Mouse (Mus musculus): ENCODE data around the gene Hist1h2ai. TPM values are rescaled to one million over a fixed set of nuclear protein-coding genes. Genes with fewer than 3 reads are reported as not detected.
"Not testable (repeated sequence)": the region's sequence is repeated elsewhere in the genome, so short reads cannot be mapped to it uniquely, and the experiment has no call there.

Gene Hist1h2ai
- total RNA-seq (2018; cell fraction: chromatin; rRNA removed), result 10 to 100 TPM in 8 of 26 experiments, 1 to 10 TPM in 5, not detected in 13; 4.0 to 22.3 (median 10.1) TPM
- total RNA-seq (2018; cell fraction: cytosol; rRNA removed), result 10 to 100 TPM in 19 of 26 experiments, 1 to 10 TPM in 7; 4.4 to 64.5 (median 19.2) TPM
- 10 to 100 TPM in 7 of 26 experiments, 1 to 10 TPM in 11, not detected in 8; 3.0 to 27.8 (median 7.8) TPM for total RNA-seq (2018; cell fraction: nucleus; rRNA removed)
- polyA plus RNA-seq (2018), result not detected in 3 replicates

DNA sequence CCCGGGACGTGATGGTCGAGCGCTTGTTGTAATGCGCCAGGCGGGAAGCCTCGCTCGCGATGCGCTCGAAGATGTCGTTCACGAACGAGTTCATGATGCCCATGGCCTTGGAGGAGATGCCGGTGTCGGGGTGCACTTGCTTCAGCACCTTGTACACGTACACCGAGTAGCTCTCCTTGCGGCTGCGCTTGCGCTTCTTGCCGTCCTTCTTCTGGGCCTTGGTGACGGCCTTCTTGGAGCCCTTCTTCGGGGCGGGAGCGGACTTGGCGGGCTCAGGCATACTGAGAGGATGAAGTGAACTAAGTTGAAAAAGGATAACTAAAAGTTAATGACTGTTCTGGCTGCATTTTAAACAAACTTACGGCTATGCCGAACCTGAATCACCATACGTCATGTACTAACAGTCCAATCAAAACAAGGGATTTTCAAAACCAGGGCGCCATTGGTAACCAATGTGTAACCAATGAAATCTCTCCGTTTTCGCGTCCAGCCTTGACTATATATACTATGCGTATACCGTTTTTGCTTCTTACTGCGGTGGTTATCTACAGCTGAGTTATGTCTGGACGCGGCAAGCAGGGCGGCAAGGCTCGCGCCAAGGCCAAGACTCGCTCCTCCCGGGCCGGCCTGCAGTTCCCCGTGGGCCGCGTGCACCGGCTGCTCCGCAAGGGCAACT is at the start of gene Hist1h2ai, which contains the start of gene Hist1h2bl:
Gene Hist1h2ai (plus strand): TSS at position 559 of the 676 bp plus-strand sequence.
Gene Hist1h2bl (minus strand): TSS at position 280 of the 676 bp plus-strand sequence.
- Histone ChIP-seq H3K27ac (peak within 1 kb of the TSS; percentile 86), H3K4me3 (ENCODE audit: inconsistent target) (peak within 1 kb of the TSS; percentile 29)
- H3K36me3 ChIP-seq (ENCODE audit: inconsistent target); H3K79me2 ChIP-seq (ENCODE audit: inconsistent target): not testable (repeated sequence)
- WGBS (ENCODE audit: missing documents), result 0% methylated on average over 15 of the region's 50 CpGs

DNA sequence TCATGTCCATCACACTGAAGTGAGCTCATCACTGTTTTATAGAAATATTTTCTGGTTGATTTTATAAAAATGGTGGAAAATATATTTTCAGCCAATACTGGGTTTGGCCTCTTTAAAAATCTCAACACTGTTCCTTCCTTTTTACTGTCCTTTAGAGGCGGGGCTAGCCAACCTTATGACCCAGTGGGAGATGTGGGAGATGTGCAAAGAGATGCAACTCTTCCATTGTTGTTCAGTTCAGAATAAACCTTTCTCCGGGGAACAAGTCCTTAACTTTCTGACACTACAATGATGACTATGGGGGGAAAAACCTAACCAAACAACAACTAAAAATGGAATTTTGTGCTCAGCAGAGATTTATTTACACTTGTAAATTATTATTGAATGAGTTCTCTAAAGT is 38.9 kb upstream of the Hist1h2ai start, which contains the start of gene Olfr1360:
Gene Olfr1360 (minus strand): TSS at position 101 of the 400 bp plus-strand sequence.
- no peak within 1 kb of the TSS for H3K27ac ChIP-seq
- no peaks in the 10 kb centered on the region for H3K36me3 ChIP-seq (ENCODE audit: inconsistent target)
- 76% methylated on average over 2 of the region's 2 CpGs for WGBS (ENCODE audit: missing documents)
- H3K79me2 ChIP-seq (ENCODE audit: inconsistent target), result no peaks in the 10 kb centered on the region
- no peak within 1 kb of the TSS for H3K4me3 ChIP-seq (ENCODE audit: inconsistent target)

DNA sequence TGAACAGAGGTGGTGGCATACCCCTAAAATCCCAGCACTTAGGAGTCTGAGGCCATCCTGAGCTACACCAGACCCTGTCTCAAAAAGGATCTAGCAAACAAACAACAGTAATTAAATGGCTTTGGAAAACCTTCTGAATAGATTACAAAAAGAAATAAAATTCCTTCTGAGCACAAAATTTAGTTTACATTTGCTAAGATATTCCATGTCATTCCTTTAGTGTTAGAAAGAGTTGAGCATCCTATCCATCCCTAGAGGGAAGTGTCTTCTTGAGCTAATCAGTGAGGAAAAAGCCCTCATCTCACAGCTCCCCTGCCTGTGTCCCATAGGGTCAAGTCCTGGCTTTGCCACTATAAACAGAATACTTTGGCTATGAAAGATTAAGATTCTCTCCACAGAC is 18.4 kb upstream of the Hist1h2ai start, which contains the start of gene Olfr1359:
Gene Olfr1359 (plus strand): TSS at position 301 of the 400 bp plus-strand sequence.
- Histone ChIP-seq H3K27ac (no peak within 1 kb of the TSS), H3K4me3 (ENCODE audit: inconsistent target) (no peak within 1 kb of the TSS), H3K36me3 (ENCODE audit: inconsistent target) (no peaks in the 10 kb centered on the region), H3K79me2 (ENCODE audit: inconsistent target) (no peaks in the 10 kb centered on the region)

DNA sequence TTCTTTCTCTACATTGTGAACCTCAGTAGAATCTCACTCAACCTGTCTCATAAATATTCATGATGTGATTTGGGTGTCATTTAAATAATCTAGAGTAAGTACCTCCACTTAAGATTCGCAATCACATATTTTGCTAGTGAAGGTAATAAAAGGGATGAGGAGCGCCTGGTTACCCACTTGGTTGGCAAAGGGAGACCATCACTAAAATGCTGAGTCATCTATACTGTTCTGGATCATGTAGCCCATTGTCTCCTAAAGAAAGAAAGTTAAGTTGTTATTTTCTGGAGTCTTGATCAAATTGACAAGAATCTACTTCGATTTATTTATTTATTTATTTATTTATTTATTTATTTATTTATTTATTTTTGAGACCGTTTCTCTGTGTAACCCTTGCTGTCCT is 9.6 kb upstream of the Hist1h2ai start:
- WGBS (ENCODE audit: missing documents), result 82% methylated on average over 4 of the region's 4 CpGs
- Histone ChIP-seq H3K27ac (no peak overlapping the region), H3K4me3 (ENCODE audit: inconsistent target) (no peak overlapping the region), H3K79me2 (ENCODE audit: inconsistent target) (no peaks in the 10 kb centered on the region), H3K36me3 (ENCODE audit: inconsistent target) (no peaks in the 10 kb centered on the region)

DNA sequence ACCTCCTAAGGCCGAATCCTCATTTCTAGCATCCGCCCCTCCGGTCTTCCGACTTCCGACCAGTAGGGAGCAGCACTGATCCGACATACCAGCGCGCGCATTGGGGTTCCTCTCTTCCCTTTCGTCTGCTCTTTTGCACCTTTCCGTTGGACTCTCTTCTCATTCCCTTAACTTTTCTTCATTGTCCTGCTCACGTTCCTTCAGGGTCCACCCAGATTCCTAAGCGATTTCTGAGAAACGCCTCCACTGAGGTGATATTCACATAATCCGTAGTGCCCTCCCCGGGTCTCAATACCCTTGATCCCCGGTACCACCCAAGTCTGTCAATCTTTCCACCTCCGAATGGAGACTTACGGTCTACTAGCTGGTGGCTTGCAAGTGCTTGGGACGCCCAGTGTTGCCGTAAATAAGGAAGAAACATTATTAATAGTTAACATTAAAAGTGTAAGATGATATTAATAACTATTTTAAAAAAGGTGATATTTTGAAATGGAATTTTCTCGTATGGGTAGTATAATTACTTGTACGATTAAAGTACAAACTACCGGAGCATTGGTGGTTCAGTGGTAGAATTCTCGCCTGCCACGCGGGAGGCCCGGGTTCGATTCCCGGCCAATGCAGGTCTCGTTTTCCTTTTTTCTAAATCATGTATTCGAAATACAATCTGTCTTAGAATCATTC is 6.1 kb upstream of the Hist1h2ai start:
- H3K36me3 ChIP-seq (ENCODE audit: inconsistent target), result no peaks in the 10 kb centered on the region
- peak overlapping the region; percentile 87 for H3K4me3 ChIP-seq (ENCODE audit: inconsistent target)
- H3K79me2 ChIP-seq (ENCODE audit: inconsistent target), result no peaks in the 10 kb centered on the region
- 0% methylated on average over 32 of the region's 32 CpGs for WGBS (ENCODE audit: missing documents)
- 0 out of 2 replicates have a peak overlapping the region, but pooled peaks have one; percentile 24 for H3K27ac ChIP-seq

DNA sequence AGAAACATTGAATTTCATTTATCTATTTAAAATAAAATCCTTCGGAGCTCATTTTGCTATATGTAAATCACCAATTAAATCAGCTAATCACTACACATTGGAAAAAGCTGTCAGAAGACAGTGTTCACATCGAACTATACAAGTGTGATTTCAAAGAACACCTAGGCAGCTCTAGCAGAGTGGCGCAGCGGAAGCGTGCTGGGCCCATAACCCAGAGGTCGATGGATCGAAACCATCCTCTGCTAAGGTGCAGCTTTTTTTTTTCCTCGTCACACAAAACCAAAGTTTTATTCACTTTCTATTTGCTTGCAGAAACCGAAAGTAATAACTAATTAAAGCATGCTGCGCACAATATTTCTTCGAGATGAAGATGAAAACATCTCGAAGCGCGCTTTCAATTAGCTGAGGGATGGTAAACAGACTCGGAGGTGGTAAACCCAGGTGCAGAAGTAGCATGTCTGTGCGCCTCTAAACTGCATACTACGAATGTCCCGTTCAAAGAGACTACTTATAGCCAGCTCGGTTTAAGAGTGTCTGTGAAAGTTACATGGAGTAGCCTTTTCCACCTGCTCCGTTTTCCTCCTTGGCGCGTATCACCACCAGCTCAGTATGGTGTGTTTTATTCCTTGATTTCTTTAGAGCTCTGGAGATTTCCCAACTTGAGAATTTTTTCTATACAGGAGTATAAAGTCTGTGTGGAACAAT is 5.2 kb upstream of the Hist1h2ai start:
- H3K27ac ChIP-seq, result no peak overlapping the region
- H3K4me3 ChIP-seq (ENCODE audit: inconsistent target), result peak overlapping the region; percentile 87
- H3K36me3 ChIP-seq (ENCODE audit: inconsistent target), result no peaks in the 10 kb centered on the region
- 9% methylated on average over 22 of the region's 22 CpGs for whole genome bisulfite sequencing (ENCODE audit: missing documents)
- H3K79me2 ChIP-seq (ENCODE audit: inconsistent target), result no peaks in the 10 kb centered on the region

DNA sequence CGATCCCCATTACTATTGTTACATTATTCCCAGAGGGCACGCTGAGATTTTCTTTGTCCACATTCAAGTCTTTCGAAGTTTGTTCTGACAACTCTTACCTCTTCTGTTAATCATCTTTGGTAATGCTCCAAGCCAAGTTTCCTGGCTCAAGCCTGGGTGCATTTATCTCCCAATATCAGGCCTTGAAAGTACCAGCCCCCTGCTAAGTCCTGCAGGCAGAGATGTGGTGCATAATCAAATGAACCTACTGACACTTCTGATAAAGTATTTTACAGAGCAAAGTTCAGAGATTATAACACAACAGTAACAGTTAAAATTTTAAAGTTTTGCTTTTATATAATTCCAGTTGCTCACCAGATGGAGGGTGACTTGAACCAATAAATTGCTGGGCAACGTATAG is 4.5 kb upstream of the Hist1h2ai start:
- Histone ChIP-seq H3K27ac (no peak overlapping the region), H3K4me3 (ENCODE audit: inconsistent target) (no peak overlapping the region), H3K79me2 (ENCODE audit: inconsistent target) (no peaks in the 10 kb centered on the region), H3K36me3 (ENCODE audit: inconsistent target) (no peaks in the 10 kb centered on the region)
- 55% methylated on average over 4 of the region's 4 CpGs for WGBS (ENCODE audit: missing documents)

DNA sequence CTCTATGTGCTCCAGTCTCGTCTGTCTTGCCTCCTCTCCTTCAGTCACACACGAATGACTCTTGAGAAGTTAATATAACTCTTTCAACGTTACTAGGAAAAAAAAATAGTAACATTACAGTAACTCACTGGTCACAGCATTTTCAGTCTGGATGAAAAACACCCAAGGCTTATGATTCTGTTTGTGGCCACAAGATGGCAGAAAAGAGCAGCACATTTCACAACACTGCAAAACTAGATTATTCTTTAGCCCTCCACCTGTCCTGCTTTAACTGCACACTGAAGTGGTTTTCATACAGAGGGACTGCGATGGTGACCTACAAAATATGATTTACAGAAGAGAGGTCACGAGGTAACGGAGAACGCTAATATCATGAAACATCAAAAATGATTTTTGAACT is 1.5 kb upstream of the Hist1h2ai start:
- Histone ChIP-seq H3K27ac (peak overlapping the region; percentile 51), H3K36me3 (ENCODE audit: inconsistent target) (no peaks in the 10 kb centered on the region), H3K4me3 (ENCODE audit: inconsistent target) (peak overlapping the region; percentile 14; the same call in 1 of the 2 replicates), H3K79me2 (ENCODE audit: inconsistent target) (no peaks in the 10 kb centered on the region)
- 2% methylated on average over 7 of the region's 7 CpGs for WGBS (ENCODE audit: missing documents)

DNA sequence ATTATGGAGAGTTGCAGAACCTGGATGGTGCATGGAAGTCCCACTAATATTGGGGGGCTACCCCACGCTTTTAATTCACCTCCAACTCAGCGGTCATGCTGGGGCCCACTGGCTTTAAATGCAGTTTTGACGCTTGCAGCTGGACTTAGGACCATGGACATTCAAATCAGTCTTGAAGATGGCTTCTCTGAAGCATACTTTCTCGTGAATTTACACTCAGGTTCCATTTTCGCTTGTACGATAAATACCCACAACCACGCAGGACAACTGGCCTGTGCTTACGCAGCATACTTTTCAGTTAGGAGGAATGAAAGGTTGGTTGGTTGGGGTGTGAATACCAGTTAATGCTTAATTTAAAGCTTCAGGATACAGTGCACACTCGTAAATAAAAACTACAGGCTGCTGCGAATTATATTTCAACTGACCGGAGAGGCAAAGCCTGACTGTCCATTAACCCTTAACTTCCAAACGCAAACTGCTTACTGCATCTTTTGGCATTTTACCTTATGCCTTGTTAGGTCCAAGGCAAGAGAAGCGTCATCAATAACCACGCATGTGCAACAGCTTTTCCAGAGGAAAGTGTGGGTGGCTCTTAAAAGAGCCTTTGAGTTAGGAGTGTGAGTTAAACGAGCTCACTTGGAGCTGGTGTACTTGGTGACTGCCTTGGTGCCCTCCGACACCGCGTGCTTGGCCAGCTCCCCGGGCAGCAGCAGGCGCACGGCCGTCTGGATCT is 925 bp upstream of the Hist1h2ai start:
- WGBS (ENCODE audit: missing documents), result 3% methylated on average over 14 of the region's 22 CpGs
- Histone ChIP-seq H3K27ac (peak overlapping the region; percentile 51), H3K36me3 (ENCODE audit: inconsistent target) (no peaks in the 10 kb centered on the region), H3K4me3 (ENCODE audit: inconsistent target) (peak overlapping the region; percentile 14; the same call in 1 of the 2 replicates), H3K79me2 (ENCODE audit: inconsistent target) (no peaks in the 10 kb centered on the region)

DNA sequence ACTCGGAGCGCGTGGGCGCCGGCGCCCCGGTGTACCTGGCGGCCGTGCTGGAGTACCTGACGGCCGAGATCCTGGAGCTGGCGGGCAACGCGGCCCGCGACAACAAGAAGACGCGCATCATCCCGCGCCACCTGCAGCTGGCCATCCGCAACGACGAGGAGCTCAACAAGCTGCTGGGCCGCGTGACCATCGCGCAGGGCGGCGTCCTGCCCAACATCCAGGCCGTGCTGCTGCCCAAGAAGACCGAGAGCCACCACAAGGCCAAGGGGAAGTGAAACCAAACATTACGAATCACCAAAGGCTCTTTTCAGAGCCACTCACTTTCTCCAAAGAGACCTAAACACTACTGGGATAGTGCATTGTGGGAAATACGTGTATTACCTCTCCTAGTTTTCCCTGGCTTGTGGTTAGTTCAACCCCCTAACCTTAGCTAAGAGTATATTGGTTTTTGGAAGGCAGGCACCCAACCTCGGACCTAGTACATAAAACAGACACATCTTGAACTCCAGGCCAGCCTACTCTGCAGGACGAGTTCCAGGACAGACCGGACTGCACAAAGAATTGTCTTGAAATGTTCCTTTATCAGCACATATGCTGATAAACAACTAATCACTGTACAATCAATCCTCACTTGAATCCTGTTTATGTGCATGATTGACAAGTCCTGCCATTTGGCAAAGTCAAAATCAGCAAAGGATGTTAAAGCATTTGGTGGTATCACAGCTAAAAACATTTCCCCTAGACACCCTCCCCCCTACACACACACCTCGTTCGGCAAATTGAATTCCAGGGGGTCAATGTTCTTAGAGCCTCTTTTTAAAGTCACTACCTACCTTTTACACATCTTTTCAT is 544 bp downstream of the Hist1h2ai start:
- H3K79me2 ChIP-seq (ENCODE audit: inconsistent target); H3K36me3 ChIP-seq (ENCODE audit: inconsistent target): not testable (repeated sequence)
- peak overlapping the region; percentile 86 for H3K27ac ChIP-seq
- WGBS (ENCODE audit: missing documents), result 0% methylated on average over 4 of the region's 38 CpGs
- H3K4me3 ChIP-seq (ENCODE audit: inconsistent target), result peak overlapping the region; percentile 29

DNA sequence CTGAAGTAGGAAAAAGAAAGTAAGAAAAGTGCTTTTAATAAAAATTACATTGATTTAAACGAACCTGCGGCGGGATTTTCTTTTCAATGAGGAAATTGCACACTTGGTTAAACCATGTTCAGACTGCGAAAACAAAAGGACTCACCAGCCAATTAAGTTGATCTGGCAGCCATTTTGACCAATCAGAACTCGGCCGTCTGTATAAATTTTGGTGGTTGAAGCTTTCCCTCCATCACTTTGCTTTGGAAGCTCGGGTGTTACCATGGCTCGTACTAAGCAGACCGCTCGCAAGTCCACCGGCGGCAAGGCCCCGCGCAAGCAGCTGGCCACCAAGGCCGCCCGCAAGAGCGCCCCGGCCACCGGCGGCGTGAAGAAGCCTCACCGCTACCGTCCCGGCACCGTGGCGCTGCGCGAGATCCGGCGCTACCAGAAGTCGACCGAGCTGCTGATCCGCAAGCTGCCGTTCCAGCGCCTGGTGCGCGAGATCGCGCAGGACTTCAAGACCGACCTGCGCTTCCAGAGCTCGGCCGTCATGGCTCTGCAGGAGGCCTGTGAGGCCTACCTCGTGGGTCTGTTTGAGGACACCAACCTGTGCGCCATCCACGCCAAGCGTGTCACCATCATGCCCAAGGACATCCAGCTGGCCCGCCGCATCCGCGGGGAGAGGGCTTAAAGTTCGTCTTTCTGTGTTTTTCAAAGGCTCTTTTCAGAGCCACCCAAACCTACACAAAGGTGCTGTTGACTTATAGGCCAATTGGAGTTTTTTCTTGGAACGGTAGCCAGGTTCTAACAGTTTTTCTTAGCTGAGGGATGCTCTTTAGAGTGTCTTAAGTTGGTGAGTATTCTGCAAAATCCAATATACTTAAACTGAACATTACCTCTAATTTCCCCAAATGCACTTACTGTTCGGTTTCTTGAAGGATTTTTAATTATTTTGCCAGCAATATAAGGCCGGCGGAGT is 1.5 kb downstream of the Hist1h2ai start, which contains the start of gene Hist1h3h:
Gene Hist1h3h (plus strand): TSS at position 263 of the 961 bp plus-strand sequence.
- H3K36me3 ChIP-seq (ENCODE audit: inconsistent target); H3K79me2 ChIP-seq (ENCODE audit: inconsistent target): not testable (repeated sequence)
- Histone ChIP-seq H3K27ac (peak within 1 kb of the TSS; percentile 86), H3K4me3 (ENCODE audit: inconsistent target) (peak within 1 kb of the TSS; percentile 29)
- 9% methylated on average over 15 of the region's 56 CpGs for WGBS (ENCODE audit: missing documents)

DNA sequence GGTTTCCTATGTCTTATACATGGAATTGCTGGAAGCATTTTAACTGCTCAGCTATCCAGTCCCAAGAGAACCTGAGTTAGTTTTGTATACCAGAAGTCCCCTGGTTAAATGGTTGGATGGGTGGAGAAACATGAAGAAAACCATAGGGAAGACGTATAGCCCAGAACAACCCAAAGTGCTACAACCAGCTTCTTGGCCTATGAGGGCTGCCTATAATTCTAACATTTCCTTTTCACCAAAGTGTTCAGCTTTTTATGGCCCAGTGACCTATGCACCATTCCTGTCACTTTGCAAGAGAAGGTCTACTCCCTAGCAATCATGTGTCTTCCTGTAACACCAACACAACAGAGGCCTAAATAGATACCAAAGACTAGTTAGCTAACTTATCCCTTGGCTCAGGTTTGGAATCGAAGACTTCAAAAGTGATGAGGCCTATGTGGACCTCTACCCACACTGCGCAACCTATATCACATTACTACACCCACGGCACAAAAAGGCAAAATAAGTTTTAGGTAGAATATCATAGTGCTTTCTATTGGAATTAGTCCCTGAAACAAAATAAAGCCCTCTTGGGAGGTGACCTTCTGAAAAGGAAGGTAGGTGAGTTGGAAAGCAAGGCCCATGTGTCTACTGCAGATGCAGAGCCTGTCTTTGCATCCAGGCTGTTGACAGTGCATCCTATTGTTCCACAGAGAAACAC is 2.3 kb downstream of the Hist1h2ai start:
- Histone ChIP-seq H3K36me3 (ENCODE audit: inconsistent target) (no peaks in the 10 kb centered on the region), H3K4me3 (ENCODE audit: inconsistent target) (peak overlapping the region; percentile 26), H3K27ac (peak overlapping the region; percentile 58), H3K79me2 (ENCODE audit: inconsistent target) (no peaks in the 10 kb centered on the region)
- WGBS (ENCODE audit: missing documents), result 83% methylated on average over 4 of the region's 4 CpGs

All from macrophage (primary cell).